Mouse (Mus musculus): Measurements from ENCODE around the gene Srpk2.

Srpk2 gene

DNA sequence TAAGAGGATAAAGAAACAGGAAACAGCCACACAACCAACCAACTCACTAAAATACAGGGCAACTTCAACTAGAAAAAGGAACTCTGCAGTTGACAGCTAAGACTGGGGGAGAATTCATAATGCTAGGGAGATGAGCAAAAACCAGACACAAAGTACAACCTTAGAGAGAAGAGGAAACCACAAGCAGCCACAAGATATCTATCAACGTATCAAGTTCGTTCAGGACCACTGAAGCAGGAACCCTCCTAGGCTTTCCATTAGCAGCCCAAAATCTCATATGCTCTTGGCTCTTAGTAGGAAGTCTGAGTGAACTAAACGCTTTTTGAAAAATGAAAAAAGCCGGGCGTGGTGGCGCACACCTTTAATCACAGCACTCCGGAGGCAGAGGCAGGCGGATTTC is 47.1 kb downstream of the Srpk2 start:
- no peaks in the 10 kb centered on the region for H3K9me3 ChIP-seq (ENCODE audit: low read length)
- H3K36me3 ChIP-seq (ENCODE audit: insufficient read depth, low read length): no peaks in the 10 kb centered on the region
- H3K4me1 ChIP-seq (replicated peaks; ENCODE audit: low read depth, low read length): peaks cover 15% of the 10 kb centered on the region
- H3K4me3 ChIP-seq (replicated peaks; ENCODE audit: low read length): no peak overlapping the region
- no peaks in the 10 kb centered on the region for H3K27me3 ChIP-seq (ENCODE audit: insufficient read depth, low read length)
- TF ChIP-seq POU5F1 (IDR thresholded peaks at IDR 0.05; ENCODE audit: borderline replicate concordance, low read length): no peak
- TF ChIP-seq NANOG (IDR thresholded peaks at IDR 0.05; ENCODE audit: borderline replicate concordance, low read length): no peak
- no peak for TF ChIP-seq CTCF (conservative IDR thresholded peaks at IDR 0.05; ENCODE audit: low read length)

DNA sequence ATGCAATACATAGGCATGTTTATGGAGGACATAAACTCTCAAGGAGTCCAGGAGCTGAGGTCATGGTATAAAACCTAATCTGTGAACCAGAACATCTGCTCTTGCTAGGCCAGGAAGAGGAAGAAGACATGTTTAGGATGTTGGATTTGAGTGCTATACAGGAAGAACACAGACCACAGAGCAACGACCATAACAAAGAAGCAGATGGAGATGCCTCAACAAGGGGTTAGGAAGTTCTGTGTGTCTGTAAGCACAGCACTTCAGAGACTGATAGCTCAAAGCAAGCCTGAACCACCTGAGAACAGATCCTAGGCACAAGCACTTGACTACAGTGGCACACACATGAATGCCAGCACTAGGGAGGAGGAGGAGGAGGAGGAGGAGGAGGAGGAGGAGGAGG is 52.9 kb downstream of the Srpk2 start:
- Histone ChIP-seq H3K27me3 (ENCODE audit: insufficient read depth, low read length) (no peaks in the 10 kb centered on the region), H3K36me3 (ENCODE audit: insufficient read depth, low read length) (no peaks in the 10 kb centered on the region), H3K4me3 (replicated peaks; ENCODE audit: low read length) (no peak overlapping the region), H3K4me1 (replicated peaks; ENCODE audit: low read depth, low read length) (peaks cover 15% of the 10 kb centered on the region; the same call in 1 of the 2 replicates), H3K9me3 (ENCODE audit: low read length) (no peaks in the 10 kb centered on the region)
- TF ChIP-seq POU5F1 (IDR thresholded peaks at IDR 0.05; ENCODE audit: borderline replicate concordance, low read length) (no peak), CTCF (conservative IDR thresholded peaks at IDR 0.05; ENCODE audit: low read length) (no peak), NANOG (IDR thresholded peaks at IDR 0.05; ENCODE audit: borderline replicate concordance, low read length) (no peak)

DNA sequence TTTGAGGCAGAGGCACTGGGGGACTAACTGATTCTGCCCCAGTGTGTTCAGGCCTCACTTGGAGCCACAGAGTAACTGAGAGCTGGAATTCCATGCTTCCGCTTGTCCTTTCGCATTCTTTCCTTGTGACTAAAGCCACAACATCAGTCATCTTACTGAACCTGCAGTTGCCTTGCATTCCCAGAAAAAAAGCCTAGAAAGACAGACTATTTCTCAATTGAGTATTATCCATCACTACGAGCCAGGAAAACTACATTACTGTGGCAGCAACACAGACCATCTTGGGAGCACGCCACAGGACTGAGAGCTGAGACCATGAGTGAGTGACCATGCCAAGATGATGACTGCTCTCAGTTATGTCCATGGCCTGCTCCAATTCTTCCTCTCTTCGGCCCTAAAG is 57.2 kb downstream of the Srpk2 start:
- no peaks in the 10 kb centered on the region for H3K36me3 ChIP-seq (ENCODE audit: insufficient read depth, low read length)
- H3K4me1 ChIP-seq (replicated peaks; ENCODE audit: low read depth, low read length): peaks cover 21% of the 10 kb centered on the region
- no peak overlapping the region for H3K4me3 ChIP-seq (replicated peaks; ENCODE audit: low read length)

DNA sequence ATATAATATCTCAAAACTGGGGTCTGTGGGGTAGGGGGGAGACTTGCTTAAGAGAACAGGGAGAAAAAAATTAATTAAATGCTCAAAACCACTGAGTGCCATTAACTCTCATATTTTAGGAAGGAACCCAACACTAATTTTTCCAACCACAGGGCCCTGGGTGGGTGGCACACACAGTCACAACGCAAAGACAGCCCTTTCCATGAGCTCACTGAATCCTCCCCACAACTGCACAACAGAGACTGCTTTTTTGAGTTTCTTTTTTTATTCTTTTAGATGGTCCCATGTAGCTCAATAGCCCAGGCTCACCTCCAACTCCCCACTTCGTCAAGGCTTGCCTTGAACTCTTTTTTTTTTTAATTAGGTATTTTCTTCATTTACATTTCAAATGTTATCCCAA is 58.2 kb downstream of the Srpk2 start:
- Histone ChIP-seq H3K9me3 (ENCODE audit: low read length) (no peaks in the 10 kb centered on the region), H3K4me3 (replicated peaks; ENCODE audit: low read length) (no peak overlapping the region), H3K27me3 (ENCODE audit: insufficient read depth, low read length) (no peaks in the 10 kb centered on the region), H3K36me3 (ENCODE audit: insufficient read depth, low read length) (no peaks in the 10 kb centered on the region), H3K4me1 (replicated peaks; ENCODE audit: low read depth, low read length) (peaks cover 21% of the 10 kb centered on the region)
- TF ChIP-seq NANOG (IDR thresholded peaks at IDR 0.05; ENCODE audit: borderline replicate concordance, low read length): no peak
- no peak for TF ChIP-seq CTCF (conservative IDR thresholded peaks at IDR 0.05; ENCODE audit: low read length)
- TF ChIP-seq POU5F1 (IDR thresholded peaks at IDR 0.05; ENCODE audit: borderline replicate concordance, low read length): no peak

More for the DNA sequence above, 57.2 kb downstream of the Srpk2 start:
- Histone ChIP-seq H3K9me3 (ENCODE audit: low read length) (no peaks in the 10 kb centered on the region), H3K27me3 (ENCODE audit: insufficient read depth, low read length) (no peaks in the 10 kb centered on the region)
- TF ChIP-seq NANOG (IDR thresholded peaks at IDR 0.05; ENCODE audit: borderline replicate concordance, low read length) (no peak), CTCF (conservative IDR thresholded peaks at IDR 0.05; ENCODE audit: low read length) (no peak), POU5F1 (IDR thresholded peaks at IDR 0.05; ENCODE audit: borderline replicate concordance, low read length) (no peak)

DNA sequence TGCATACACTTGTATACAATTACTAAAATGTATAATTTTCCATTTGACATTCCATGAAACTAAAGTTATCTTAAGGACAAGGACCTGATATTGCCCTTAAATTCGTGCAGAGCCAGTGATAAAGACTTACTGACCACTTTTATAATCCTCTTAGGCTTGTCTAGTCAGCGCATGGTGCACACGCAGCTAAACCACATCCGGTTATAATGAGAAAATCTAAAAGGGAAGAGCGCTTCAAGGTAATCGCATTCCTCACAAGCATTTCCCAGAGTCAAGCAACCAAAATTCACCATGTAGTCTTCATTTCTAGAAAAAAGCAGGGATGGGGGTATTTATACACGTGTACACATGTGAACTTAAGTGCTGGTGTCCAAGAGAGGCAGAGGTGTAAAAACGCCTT is 63.8 kb downstream of the Srpk2 start:
- Histone ChIP-seq H3K4me1 (replicated peaks; ENCODE audit: low read depth, low read length) (peaks cover 11% of the 10 kb centered on the region), H3K27me3 (ENCODE audit: insufficient read depth, low read length) (no peaks in the 10 kb centered on the region), H3K9me3 (ENCODE audit: low read length) (no peaks in the 10 kb centered on the region), H3K4me3 (replicated peaks; ENCODE audit: low read length) (no peak overlapping the region), H3K36me3 (ENCODE audit: insufficient read depth, low read length) (no peaks in the 10 kb centered on the region)
- TF ChIP-seq NANOG (IDR thresholded peaks at IDR 0.05; ENCODE audit: borderline replicate concordance, low read length) (no peak), CTCF (conservative IDR thresholded peaks at IDR 0.05; ENCODE audit: low read length) (no peak), POU5F1 (IDR thresholded peaks at IDR 0.05; ENCODE audit: borderline replicate concordance, low read length) (no peak)

DNA sequence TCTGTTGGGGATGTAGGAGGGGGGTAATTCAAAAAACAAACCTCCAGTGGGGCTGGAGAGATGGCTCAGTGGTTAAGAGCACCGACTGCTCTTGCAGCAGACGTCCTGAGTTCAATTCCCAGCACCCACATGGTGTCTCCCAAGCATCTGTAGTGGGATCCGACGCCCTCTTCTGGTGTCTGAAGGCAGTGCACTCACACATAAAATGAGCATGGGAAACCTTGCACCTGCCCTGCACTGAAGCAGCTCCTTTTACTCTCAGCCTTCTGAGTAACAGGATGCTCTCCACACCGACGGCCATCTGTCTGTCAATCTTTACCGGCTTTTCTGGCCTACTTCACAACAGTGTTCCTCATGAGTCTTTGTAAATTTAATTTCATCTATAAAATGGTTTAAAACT is 65.8 kb downstream of the Srpk2 start:
- H3K9me3 ChIP-seq (ENCODE audit: low read length): no peaks in the 10 kb centered on the region
- no peaks in the 10 kb centered on the region for H3K36me3 ChIP-seq (ENCODE audit: insufficient read depth, low read length)
- no peaks in the 10 kb centered on the region for H3K27me3 ChIP-seq (ENCODE audit: insufficient read depth, low read length)
- no peak overlapping the region for H3K4me3 ChIP-seq (replicated peaks; ENCODE audit: low read length)
- TF ChIP-seq POU5F1 (IDR thresholded peaks at IDR 0.05; ENCODE audit: borderline replicate concordance, low read length) (no peak), CTCF (conservative IDR thresholded peaks at IDR 0.05; ENCODE audit: low read length) (peak; percentile 40)
- no peaks in the 10 kb centered on the region for H3K4me1 ChIP-seq (replicated peaks; ENCODE audit: low read depth, low read length)

DNA sequence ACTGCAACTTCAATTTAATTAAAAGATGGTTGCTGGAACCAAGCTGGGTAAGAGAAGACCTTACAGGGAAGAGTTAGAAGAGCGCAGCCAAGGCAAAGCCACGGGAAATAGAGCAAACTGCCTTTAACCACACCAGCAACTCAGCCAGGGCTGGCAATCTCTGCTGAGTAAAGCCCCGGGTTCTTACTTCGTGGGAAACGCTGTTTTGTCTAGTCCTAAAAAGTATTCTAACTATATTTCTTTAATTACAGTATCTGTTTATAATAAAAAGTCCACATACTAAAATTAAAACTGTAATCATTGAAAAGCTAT is 67.4 kb downstream of the Srpk2 start:
- no peaks in the 10 kb centered on the region for H3K9me3 ChIP-seq (ENCODE audit: low read length)
- H3K36me3 ChIP-seq (ENCODE audit: insufficient read depth, low read length): no peaks in the 10 kb centered on the region
- H3K4me3 ChIP-seq (replicated peaks; ENCODE audit: low read length): no peak overlapping the region
- H3K27me3 ChIP-seq (ENCODE audit: insufficient read depth, low read length): no peaks in the 10 kb centered on the region
- H3K4me1 ChIP-seq (replicated peaks; ENCODE audit: low read depth, low read length): no peaks in the 10 kb centered on the region
- TF ChIP-seq CTCF (conservative IDR thresholded peaks at IDR 0.05; ENCODE audit: low read length) (no peak), NANOG (IDR thresholded peaks at IDR 0.05; ENCODE audit: borderline replicate concordance, low read length) (no peak), POU5F1 (IDR thresholded peaks at IDR 0.05; ENCODE audit: borderline replicate concordance, low read length) (no peak)

DNA sequence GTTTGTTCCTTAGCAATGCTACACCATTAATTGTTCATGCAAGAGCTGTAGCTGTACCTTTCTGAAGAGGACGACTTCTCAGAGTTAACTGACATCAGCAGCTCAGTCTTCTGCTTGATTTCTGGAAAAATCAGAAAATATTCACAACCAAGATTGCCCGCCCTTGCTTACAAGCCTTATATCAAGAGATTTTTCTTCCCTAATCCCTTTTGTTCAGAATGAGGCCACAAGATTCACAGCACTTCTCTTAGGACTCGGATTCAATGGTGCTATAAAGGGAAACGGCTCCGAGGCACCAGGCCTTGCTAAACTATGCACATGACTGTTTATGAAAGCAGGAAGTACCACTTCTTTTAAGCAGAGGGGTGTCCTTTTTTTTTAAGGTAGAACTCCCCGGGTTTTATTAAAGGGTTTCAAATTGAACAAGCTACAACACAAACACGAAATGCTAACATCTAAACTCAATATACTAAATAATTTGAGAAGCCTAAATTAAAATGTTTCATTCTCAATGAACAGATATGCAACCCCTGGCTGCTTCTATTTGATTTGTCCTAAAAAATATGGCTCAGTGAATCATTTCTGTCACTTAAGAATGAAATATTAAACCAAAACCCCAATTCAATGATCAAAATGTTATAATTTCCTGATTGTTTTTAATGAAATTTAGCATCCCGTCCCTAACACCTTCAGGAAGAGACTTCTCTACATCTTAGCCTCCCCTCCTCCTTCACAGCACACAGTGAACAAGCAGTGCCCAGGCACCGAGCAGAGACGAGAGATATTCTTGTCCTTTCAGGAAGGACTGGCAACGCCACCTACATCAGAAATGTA is 67.9 kb downstream of the Srpk2 start:
- TF ChIP-seq POU5F1 (IDR thresholded peaks at IDR 0.05; ENCODE audit: borderline replicate concordance, low read length) (no peak), NANOG (IDR thresholded peaks at IDR 0.05; ENCODE audit: borderline replicate concordance, low read length) (no peak), CTCF (conservative IDR thresholded peaks at IDR 0.05; ENCODE audit: low read length) (no peak)
- Histone ChIP-seq H3K27me3 (ENCODE audit: insufficient read depth, low read length) (no peaks in the 10 kb centered on the region), H3K36me3 (ENCODE audit: insufficient read depth, low read length) (no peaks in the 10 kb centered on the region), H3K4me1 (replicated peaks; ENCODE audit: low read depth, low read length) (no peaks in the 10 kb centered on the region), H3K4me3 (replicated peaks; ENCODE audit: low read length) (no peak overlapping the region), H3K9me3 (ENCODE audit: low read length) (no peaks in the 10 kb centered on the region)

All from E14TG2a.4 (cell line).